Mouse (Mus musculus) brain, embryonic 14.5 days (tissue): ENCODE results near the gene Apba1.

Experiments
- CTCF ChIP-seq: fragments of 200-500 bp; IDR thresholded peaks from 2 replicates; pipeline ENCODE4 v1.5.1; 2012; ENCODE audit warnings: inconsistent platforms, mild to moderate bottlenecking, moderate library complexity, borderline replicate concordance; ENCODE audit not compliant: insufficient read depth, insufficient read length; ENCODE audit errors: extremely low read depth
- POLR2A ChIP-seq: fragments of 200-500 bp; IDR thresholded peaks from 2 replicates; pipeline ENCODE4 v1.6.1; 2012; ENCODE audit warnings: mild to moderate bottlenecking, inconsistent platforms, borderline replicate concordance; ENCODE audit not compliant: poor library complexity, insufficient read depth, insufficient read length, severe bottlenecking; ENCODE audit errors: extremely low read depth

GRCm38 (mm10) chr19:23792559-23792958 lies 33.9 kb downstream of the Apba1 start:
- no peak for TF ChIP-seq POLR2A
- no peak for TF ChIP-seq CTCF
